Mouse (Mus musculus): ENCODE data around the gene Gnai3. TPM values are rescaled to one million over a fixed set of nuclear protein-coding genes. Genes with fewer than 3 reads are reported as not detected.

Gene Gnai3
- polyA plus RNA-seq, 1 experiment from 2014 or later, result 161 TPM

DNA sequence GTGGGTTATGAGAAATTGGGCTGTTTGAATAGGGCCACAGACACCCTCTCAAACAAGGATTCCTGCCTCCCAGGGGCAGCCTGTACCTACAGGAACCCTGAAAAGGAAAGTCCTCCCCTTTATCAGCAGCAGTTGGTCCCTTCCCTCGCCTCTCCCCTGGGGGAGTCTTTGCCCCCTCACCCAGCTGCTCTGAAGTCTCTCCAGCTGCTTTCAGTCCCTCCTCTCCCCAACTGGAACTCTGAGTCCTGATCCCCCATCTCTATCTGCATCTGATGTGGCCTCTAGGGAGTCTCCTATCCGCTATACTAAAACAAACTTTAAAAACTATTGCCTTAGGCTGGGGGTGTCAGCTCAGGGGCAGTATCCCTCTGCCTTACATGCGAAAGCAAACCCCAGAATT is 58.6 kb downstream of the Gnai3 start:
- Histone ChIP-seq H3K27me3 (replicated peaks) (no peaks in the 10 kb centered on the region), H3K4me1 (peaks cover 34% of the 10 kb centered on the region), H3K9me3 (no peaks in the 10 kb centered on the region), H3K4me2 (peak overlapping the region; percentile 95; the same call in 1 of the 2 replicates), H3K9ac (no peak overlapping the region), H3K36me3 (no peaks in the 10 kb centered on the region), H3K4me3 (replicated peaks) (no peak overlapping the region), H3K27ac (0 out of 2 replicates have a peak overlapping the region, but pooled peaks have one; percentile 96)
- ATAC-seq (ENCODE audit: insufficient read depth, low FRiP score, low read depth), result no peak
- 75% methylated on average over 3 of the region's 3 CpGs for WGBS

DNA sequence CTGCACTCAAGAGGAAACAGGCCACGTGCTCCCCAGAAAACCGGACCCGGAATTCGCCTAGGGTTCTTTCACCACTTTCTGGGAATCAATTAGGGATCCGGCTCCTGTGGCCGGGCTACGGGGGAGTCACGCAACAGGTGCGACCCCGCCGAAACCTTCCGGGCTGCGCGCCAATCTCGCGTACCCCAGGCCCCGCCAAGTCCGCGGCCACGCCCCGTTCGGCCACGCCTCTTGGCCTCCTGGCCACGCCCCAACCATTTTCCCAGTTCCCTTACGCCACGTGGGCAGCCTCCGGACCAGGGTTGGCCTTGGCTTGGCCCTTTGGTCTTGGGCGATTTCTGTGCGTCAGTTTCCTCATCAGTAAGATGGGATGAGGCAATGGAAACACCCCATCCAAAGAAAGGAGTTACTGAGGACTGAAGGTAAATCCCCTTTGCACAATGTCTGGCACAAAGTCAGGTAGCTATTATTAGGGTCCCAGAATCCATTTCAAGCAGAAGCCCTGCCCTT is 59.4 kb downstream of the Gnai3 start, which contains the start of gene Ampd2:
Ampd2 (minus strand) TSS at position 182 of the 510 bp plus-strand sequence.
- Histone ChIP-seq H3K27ac (peak within 1 kb of the TSS; percentile 96), H3K27me3 (replicated peaks) (no peaks in the 10 kb centered on the region), H3K36me3 (no peaks in the 10 kb centered on the region), H3K9ac (peak within 1 kb of the TSS; percentile 35), H3K9me3 (no peaks in the 10 kb centered on the region), H3K4me1 (peaks cover 42% of the 10 kb centered on the region), H3K4me2 (peak within 1 kb of the TSS; percentile 95), H3K4me3 (replicated peaks) (peak within 1 kb of the TSS; percentile 60)
- WGBS, result under 1% methylated on average over 29 of the region's 29 CpGs
- no peak for ATAC-seq (ENCODE audit: insufficient read depth, low FRiP score, low read depth)

DNA sequence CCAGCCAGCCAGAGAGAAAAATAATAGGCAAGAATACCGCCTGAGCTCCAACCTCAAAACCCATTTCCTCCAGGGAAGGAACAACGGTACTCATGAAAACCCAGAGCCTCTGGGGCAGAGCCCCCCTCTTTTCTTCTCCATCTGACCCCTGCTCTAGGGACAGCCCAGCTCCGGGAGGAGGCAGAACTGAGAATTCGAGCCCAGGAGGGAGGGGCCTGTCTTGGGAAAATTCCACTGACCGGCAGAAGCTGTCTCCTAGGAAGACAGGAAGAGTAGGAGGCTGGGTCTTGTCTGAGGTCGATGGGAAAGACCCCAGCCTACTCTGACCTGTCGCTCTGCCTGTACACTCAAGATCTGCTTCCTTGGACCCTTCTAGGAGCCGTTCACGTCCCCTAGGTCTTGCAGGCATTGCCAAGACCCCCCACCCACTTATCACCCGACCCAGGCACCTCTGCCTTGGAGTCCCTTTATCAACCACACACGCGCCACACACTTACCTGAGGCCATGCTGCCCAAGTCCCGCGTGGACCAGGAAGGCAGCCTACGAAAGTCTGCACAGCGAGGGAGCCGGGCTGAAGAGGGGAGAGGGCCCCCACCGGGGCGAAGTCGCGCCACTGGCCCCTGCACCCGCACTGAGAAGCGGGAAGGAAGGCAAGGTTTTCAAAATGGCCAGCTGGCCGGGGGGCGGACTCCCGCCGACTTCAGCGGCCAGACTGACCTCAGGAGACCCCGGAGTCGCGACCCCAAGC is 60.1 kb downstream of the Gnai3 start:
- Histone ChIP-seq H3K36me3 (no peaks in the 10 kb centered on the region), H3K4me2 (peak overlapping the region; percentile 95), H3K4me3 (replicated peaks) (peak overlapping the region; percentile 60), H3K9ac (peak overlapping the region; percentile 35), H3K27ac (peak overlapping the region; percentile 96), H3K9me3 (no peaks in the 10 kb centered on the region), H3K4me1 (peaks cover 43% of the 10 kb centered on the region), H3K27me3 (replicated peaks) (no peaks in the 10 kb centered on the region)
- peak; percentile 75 for ATAC-seq (ENCODE audit: insufficient read depth, low FRiP score, low read depth)
- under 1% methylated on average over 31 of the region's 31 CpGs for WGBS

DNA sequence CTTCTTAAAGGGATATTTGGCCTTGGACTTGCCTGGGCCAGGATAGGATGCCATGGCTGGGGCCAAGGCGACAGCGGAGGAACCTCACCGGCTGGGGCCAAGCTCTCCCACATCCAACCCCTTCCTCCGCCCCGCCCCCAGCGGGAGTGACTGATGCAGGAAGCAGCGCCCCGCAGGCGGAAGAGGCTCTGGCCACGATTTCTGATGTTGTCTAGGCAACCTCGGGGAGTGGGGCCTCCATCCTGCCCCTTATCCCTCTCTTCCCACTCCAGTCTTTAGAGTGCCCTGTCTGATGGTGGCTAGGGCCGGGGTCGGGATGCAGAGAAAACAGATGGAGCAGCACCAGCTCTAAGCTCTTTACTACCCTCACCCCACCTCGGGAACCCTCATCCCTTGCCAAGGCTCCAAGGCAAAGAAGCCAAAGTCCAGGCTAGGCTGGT is 60.6 kb downstream of the Gnai3 start:
- Histone ChIP-seq H3K36me3 (no peaks in the 10 kb centered on the region), H3K27ac (peak overlapping the region; percentile 96), H3K27me3 (replicated peaks) (no peaks in the 10 kb centered on the region), H3K4me2 (peak overlapping the region; percentile 95), H3K9ac (peak overlapping the region; percentile 40; the same call in 1 of the 2 replicates), H3K9me3 (no peaks in the 10 kb centered on the region), H3K4me1 (peaks cover 43% of the 10 kb centered on the region), H3K4me3 (replicated peaks) (peak overlapping the region; percentile 60)
- WGBS, result under 1% methylated on average over 14 of the region's 14 CpGs
- peak; percentile 81 for ATAC-seq (ENCODE audit: insufficient read depth, low FRiP score, low read depth)

DNA sequence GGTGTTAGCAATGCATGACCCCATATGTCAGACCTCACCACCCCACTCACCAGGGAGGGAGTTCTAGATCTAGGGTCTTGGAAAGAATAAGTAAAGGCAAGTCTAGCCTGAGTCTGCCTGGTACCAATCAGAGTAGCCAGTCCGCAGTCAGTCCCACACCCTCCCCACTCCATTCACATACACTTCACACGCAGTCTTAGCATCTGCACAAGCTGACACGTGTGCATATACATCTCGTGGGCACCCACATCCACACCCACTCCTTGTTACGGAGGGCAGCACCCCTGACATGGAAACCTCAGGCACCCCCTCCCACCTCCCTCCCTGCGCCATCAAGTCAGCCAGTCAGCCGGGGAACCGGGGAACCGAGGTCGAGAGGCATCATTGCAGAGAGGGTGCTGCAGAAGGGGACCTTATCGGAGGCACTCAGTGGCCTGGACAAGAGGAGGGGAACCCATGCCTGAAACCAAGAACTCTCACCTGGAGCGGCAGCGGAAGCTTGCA is 61.1 kb downstream of the Gnai3 start:
- Histone ChIP-seq H3K27ac (peak overlapping the region; percentile 96), H3K4me2 (peak overlapping the region; percentile 95), H3K9ac (peak overlapping the region; percentile 40; the same call in 1 of the 2 replicates), H3K9me3 (no peaks in the 10 kb centered on the region), H3K4me1 (peaks cover 43% of the 10 kb centered on the region), H3K4me3 (replicated peaks) (peak overlapping the region; percentile 60), H3K27me3 (replicated peaks) (no peaks in the 10 kb centered on the region), H3K36me3 (peaks cover 5% of the 10 kb centered on the region; the same call in 1 of the 2 replicates)
- 8% methylated on average over 13 of the region's 13 CpGs for WGBS
- ATAC-seq (ENCODE audit: insufficient read depth, low FRiP score, low read depth), result peak; percentile 3; the same call in 1 of the 2 replicates

DNA sequence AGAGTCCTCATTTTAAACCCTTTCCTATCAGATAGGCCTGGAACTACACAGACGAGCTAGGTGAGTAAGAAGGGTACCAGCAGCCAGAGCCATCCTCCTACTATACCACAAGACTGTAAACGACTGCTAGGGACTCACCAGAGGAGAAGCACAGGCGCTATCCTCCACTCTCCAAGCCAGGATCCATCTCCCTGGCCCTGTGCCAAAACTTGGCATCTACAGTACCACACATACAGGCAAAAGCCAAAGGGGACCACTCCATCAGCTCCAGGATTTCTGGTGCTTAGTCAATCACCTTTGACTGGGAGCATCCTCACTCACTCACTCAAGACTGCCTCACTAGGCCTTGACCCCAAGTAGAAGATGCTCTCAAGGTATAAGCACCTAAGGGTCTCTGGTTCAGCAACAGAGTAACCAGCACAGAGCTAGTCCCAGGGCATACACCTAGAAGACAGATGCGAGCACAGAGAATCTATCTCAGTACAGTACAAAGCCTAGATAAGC is 62.0 kb downstream of the Gnai3 start:
- Histone ChIP-seq H3K9me3 (no peaks in the 10 kb centered on the region), H3K27me3 (replicated peaks) (no peaks in the 10 kb centered on the region), H3K4me1 (peaks cover 38% of the 10 kb centered on the region), H3K9ac (no peak overlapping the region), H3K27ac (no peak overlapping the region), H3K4me3 (replicated peaks) (peak overlapping the region; percentile 60; the same call in 1 of the 2 replicates), H3K36me3 (peaks cover 13% of the 10 kb centered on the region; the same call in 1 of the 2 replicates), H3K4me2 (peak overlapping the region; percentile 95)
- no peak for ATAC-seq (ENCODE audit: insufficient read depth, low FRiP score, low read depth)
- 66% methylated on average over 4 of the region's 4 CpGs for WGBS

DNA sequence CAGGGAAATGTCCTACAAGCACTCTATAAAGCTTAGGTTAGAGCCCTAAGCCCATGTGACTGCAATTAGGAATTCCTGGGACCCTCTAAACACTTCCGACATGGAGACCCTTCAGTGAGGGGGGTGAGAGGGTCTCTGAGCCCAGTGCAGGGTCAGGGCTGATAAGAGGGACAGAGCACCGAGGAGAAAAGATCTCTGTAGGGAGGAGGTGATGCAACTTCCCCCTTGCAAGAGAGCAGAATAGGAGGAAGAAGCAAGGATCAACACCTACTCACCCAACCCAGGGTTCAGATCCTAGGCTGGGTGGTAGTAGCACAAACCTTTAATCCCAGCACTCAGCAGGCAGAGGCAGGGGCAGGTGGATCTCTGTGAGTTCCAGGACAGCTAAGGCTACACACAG is 62.8 kb downstream of the Gnai3 start:
- H3K9ac ChIP-seq, result no peak overlapping the region
- H3K4me2 ChIP-seq, result no peak overlapping the region
- H3K27ac ChIP-seq, result no peak overlapping the region
- no peak overlapping the region for H3K4me3 ChIP-seq (replicated peaks)
- H3K27me3 ChIP-seq (replicated peaks), result no peaks in the 10 kb centered on the region
- ATAC-seq (ENCODE audit: insufficient read depth, low FRiP score, low read depth), result no peak
- peaks cover 19% of the 10 kb centered on the region; the same call in 1 of the 2 replicates for H3K36me3 ChIP-seq
- 46% methylated on average over 2 of the region's 2 CpGs for WGBS
- H3K4me1 ChIP-seq, result peaks cover 33% of the 10 kb centered on the region
- H3K9me3 ChIP-seq, result no peaks in the 10 kb centered on the region

DNA sequence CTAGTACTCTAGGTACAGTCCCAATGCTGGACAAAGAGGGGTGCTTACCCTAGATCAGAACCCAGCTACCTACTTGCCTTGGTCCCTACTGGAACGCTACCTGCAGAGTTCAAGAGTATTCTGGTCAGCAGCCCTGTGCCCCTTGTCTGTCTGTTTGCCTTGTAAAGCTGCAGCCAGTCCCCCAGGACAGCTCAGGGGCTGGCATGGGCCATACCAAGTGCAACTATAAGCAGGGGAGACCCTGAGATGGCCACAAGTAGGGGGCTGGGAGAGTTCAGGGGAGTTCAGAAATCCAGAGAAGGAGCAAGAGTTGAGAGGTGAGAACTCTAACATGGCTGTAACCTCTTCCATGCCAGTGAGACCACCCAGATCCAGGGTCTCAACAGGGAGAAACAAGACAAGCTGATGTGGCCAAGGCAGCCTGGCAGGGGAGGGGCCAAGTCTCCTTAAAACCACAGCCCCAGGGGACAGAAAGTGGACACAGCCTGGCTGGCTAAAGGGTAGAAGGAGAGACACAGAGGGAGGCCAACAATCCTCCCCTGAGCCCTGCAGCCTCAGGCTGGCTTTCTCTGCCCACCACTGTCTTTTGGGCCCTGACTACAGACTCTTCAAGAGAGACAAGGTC is 63.6 kb downstream of the Gnai3 start:
- Histone ChIP-seq H3K36me3 (peaks cover 23% of the 10 kb centered on the region; the same call in 1 of the 2 replicates), H3K4me2 (0 out of 2 replicates have a peak overlapping the region, but pooled peaks have one; percentile 4), H3K27me3 (replicated peaks) (no peaks in the 10 kb centered on the region), H3K4me1 (peaks cover 33% of the 10 kb centered on the region), H3K27ac (no peak overlapping the region; the same call in 1 of the 2 replicates), H3K4me3 (replicated peaks) (no peak overlapping the region), H3K9me3 (no peaks in the 10 kb centered on the region), H3K9ac (no peak overlapping the region)
- 76% methylated on average over 1 of the region's 1 CpGs for WGBS
- ATAC-seq (ENCODE audit: insufficient read depth, low FRiP score, low read depth), result no peak

DNA sequence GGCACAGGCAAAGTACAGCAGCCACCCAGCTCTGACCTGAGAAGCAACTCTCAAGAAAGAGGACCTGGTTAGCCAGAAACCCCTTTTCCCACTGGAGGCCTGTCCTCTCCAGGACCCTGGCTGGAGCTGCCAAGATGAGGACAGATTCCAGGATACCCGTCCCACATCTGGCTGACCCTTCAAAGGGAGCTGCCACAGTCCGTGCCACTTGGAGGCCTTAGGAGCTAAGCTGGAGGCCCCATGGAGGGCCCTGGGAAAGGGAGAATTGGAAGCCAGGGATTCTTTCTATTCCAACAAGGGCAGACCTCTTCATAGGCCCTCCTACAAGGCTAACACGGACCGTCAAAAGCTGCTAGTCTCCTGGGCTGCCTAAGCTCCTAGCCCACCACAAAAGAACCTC is 64.3 kb downstream of the Gnai3 start:
- H3K9ac ChIP-seq, result no peak overlapping the region
- H3K27ac ChIP-seq, result peak overlapping the region; percentile 8
- H3K27me3 ChIP-seq (replicated peaks), result no peaks in the 10 kb centered on the region
- no peak for ATAC-seq (ENCODE audit: insufficient read depth, low FRiP score, low read depth)
- no peak overlapping the region for H3K4me3 ChIP-seq (replicated peaks)
- peaks cover 33% of the 10 kb centered on the region for H3K4me1 ChIP-seq
- H3K9me3 ChIP-seq, result no peaks in the 10 kb centered on the region
- 59% methylated on average over 4 of the region's 4 CpGs for WGBS
- peaks cover 30% of the 10 kb centered on the region for H3K36me3 ChIP-seq
- 0 out of 2 replicates have a peak overlapping the region, but pooled peaks have one; percentile 4 for H3K4me2 ChIP-seq

DNA sequence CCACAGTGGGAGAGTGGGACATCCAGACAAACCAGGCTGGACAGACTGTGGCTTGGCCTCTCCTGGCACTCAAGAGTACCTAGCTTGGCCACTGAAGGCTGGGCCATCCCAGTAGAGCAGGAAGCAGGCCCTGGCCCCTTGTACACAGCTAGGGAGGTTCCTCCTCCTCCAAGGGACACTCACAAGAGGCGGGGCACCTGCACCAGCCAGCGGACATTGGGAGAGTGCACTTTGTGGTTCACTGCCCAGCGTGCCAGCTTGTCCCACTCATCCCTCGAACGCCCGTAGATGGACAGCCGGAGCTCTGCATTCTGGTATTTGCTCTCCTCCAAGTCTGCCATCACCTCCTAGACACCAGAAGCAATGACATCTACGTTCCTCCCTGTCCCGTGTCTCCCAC is 69.1 kb downstream of the Gnai3 start:
- H3K27me3 ChIP-seq (replicated peaks), result no peaks in the 10 kb centered on the region
- no peak overlapping the region for H3K4me3 ChIP-seq (replicated peaks)
- ATAC-seq (ENCODE audit: insufficient read depth, low FRiP score, low read depth), result no peak
- no peaks in the 10 kb centered on the region for H3K9me3 ChIP-seq
- H3K4me1 ChIP-seq, result peaks cover 4% of the 10 kb centered on the region; the same call in 1 of the 2 replicates
- H3K4me2 ChIP-seq, result no peak overlapping the region
- peaks cover 56% of the 10 kb centered on the region for H3K36me3 ChIP-seq
- H3K27ac ChIP-seq, result no peak overlapping the region
- WGBS, result 91% methylated on average over 9 of the region's 9 CpGs
- no peak overlapping the region for H3K9ac ChIP-seq

DNA sequence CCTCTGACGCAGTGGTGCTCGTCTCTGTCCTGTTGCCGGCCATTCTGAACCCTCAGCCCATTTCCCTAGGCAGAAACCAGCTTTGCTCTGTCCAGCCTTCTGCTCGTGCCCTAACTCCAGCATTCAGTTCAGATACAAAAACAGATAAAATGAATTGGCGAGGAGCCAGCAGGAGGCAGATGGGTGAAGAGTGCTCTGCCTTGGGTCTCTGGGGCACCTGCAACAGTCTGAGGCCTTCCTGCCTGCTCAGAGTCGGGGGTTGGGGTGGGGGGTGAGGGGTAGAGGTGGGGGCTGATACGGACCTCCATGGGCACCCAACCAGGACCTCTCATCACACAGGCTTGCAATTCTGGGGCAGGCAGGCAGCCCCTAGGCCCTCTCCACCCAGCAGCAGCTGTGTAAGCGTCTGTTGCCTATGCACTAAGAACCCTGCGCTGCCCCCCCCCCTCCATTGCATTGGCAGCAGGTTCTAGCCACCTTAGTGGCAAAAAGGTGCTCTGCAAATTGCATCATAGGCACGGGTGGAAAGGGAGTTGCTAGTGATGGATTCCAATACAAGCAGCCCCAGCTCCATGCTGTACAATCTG is 72.9 kb downstream of the Gnai3 start:
- H3K4me2 ChIP-seq, result no peak overlapping the region
- 71% methylated on average over 10 of the region's 10 CpGs for WGBS
- no peaks in the 10 kb centered on the region for H3K9me3 ChIP-seq
- H3K27me3 ChIP-seq (replicated peaks), result no peaks in the 10 kb centered on the region
- H3K9ac ChIP-seq, result no peak overlapping the region
- no peak overlapping the region for H3K27ac ChIP-seq
- no peak for ATAC-seq (ENCODE audit: insufficient read depth, low FRiP score, low read depth)
- H3K36me3 ChIP-seq, result peaks cover 37% of the 10 kb centered on the region
- H3K4me3 ChIP-seq (replicated peaks), result no peak overlapping the region
- peaks cover 8% of the 10 kb centered on the region; the same call in 1 of the 2 replicates for H3K4me1 ChIP-seq
